Mouse (Mus musculus) small intestine, adult 2 months (tissue): ENCODE data around the gene Stx17. TPM values are rescaled to one million over a fixed set of nuclear protein-coding genes. Genes with fewer than 3 reads are reported as not detected.

Experiments
- H3K27ac ChIP-seq: fragments of 200-500 bp; 2 replicates; pipeline ENCODE4 v1.5.1; 2012; ENCODE audit warnings: low read depth, low read length, control low read depth, inconsistent platforms; ENCODE audit not compliant: insufficient read depth
- H3K27me3 ChIP-seq: fragments of 200-500 bp; 2 replicates; pipeline ENCODE4 v1.6.1; 2012; ENCODE audit warnings: mild to moderate bottlenecking, moderate library complexity, low read length, inconsistent platforms; ENCODE audit not compliant: control insufficient read depth, insufficient read depth
- H3K36me3 ChIP-seq: fragments of 200-500 bp; 2 replicates; pipeline ENCODE4 v1.6.1; 2012; ENCODE audit warnings: mild to moderate bottlenecking, low read length, control low read depth, inconsistent platforms; ENCODE audit not compliant: control insufficient read depth, insufficient read depth
- H3K4me1 ChIP-seq: fragments of 200-500 bp; 2 replicates; pipeline ENCODE4 v1.6.1; 2012; ENCODE audit warnings: low read length, inconsistent platforms, mixed read lengths; ENCODE audit not compliant: control insufficient read depth, insufficient read depth, insufficient read length
- H3K4me3 ChIP-seq: fragments of 200-500 bp; 2 replicates; pipeline ENCODE4 v1.5.1; 2012; ENCODE audit warnings: low read depth, mild to moderate bottlenecking, control low read depth, inconsistent platforms, low read length, moderate library complexity
- CTCF ChIP-seq: fragments of 200-500 bp; IDR thresholded peaks from 2 replicates; pipeline ENCODE4 v1.5.1; 2012; ENCODE audit warnings: low read depth, mild to moderate bottlenecking, control low read depth, inconsistent platforms, low read length, moderate library complexity, mixed read lengths; ENCODE audit not compliant: insufficient replicate concordance, insufficient read length; ENCODE audit errors: extremely low read depth
- POLR2A ChIP-seq: fragments of 200-500 bp; IDR thresholded peaks from 2 replicates; pipeline ENCODE4 v1.6.1; 2012; ENCODE audit warnings: low read depth, mild to moderate bottlenecking, control low read depth, inconsistent platforms, low read length, moderate library complexity
- WGBS: fragments of 180-500 bp; shearing (Covaris S2); methylation state at CpG from one replicate; pipeline ENCODE4 v1.1.7; 2018; 5-methylcytosine and 5-hydroxymethylcytosine counted together
- polyA plus RNA-seq: library from polyadenylated mRNA; depleted of rRNA; stranded (reverse); fragments of >200 nt; gene quantifications from 2 replicates; pipeline ENCODE4 v1.2.3, GENCODE M21; 2012

Stx17 gene
- polyA plus RNA-seq, 1 experiment, result 2.0 TPM

DNA sequence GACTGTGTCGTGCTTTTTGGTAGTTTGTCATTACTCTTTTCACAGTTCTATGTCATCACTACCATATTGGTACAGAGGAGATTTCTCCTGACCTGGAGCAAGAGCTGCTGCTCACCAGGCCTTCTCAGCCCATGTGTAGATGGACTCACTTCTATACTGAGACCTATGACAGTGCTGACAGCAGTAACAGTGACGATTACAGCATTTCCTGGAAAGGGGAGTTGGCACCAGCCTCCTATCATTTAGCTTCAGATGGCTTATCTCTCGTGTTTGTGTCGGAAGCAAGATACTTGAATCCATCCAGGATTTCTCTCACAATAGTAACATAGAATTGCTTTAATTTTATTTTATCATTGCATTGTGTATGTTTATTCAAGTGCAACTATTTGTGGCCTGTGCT is 35.7 kb downstream of the Stx17 start:
- Histone ChIP-seq H3K27me3 (no peaks in the 10 kb centered on the region), H3K27ac (no peak overlapping the region), H3K36me3 (peaks cover 2% of the 10 kb centered on the region; the same call in 1 of the 2 replicates), H3K4me1 (no peaks in the 10 kb centered on the region), H3K4me3 (no peak overlapping the region)
- 69% methylated on average over 4 of the region's 4 CpGs for WGBS
- TF ChIP-seq POLR2A (no peak), CTCF (no peak)

DNA sequence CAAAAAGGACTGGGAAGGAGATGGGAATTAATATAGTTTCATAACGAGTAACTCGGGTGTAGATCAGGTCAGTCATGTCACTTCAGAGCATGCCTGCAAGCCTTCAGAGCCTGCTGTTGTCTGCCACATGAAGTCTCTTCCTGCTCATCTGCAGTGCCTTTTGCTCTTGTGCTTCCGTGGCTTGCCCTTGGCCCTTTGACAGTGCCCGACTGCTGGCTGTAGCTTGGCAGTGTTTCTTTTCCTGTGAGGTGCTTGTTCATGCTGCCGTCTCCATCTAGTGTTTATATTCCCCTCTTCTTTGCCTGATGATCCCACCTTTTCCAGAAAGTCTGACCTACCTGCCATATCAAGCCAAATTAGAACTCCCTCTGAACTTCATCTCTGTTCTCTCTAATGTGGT is 39.1 kb downstream of the Stx17 start:
- TF ChIP-seq CTCF, result no peak
- no peak for TF ChIP-seq POLR2A
- peaks cover 7% of the 10 kb centered on the region for H3K36me3 ChIP-seq
- no peak overlapping the region for H3K4me3 ChIP-seq
- H3K27ac ChIP-seq, result no peak overlapping the region
- H3K4me1 ChIP-seq, result no peaks in the 10 kb centered on the region
- WGBS, result 86% methylated on average over 5 of the region's 5 CpGs
- H3K27me3 ChIP-seq, result no peaks in the 10 kb centered on the region

DNA sequence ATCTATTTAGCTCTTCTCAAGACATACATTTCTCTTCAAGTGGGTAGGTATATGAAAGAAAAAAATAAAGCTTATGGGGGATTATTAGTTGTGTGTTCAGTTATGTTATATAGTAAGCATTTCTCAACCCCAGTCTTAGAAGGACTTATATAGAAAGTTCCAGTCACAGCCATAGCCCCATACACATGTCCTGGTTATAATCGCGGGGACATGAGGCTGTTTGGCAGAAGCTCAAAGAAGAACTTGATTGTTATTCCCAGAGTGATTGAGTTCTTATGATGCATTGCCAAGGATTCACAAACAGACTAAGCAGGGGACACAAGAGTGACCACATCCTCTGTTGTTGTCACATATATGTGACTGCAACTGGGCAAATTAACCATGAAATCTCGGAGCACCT is 51.0 kb downstream of the Stx17 start:
- Histone ChIP-seq H3K4me3 (no peak overlapping the region), H3K27me3 (no peaks in the 10 kb centered on the region), H3K36me3 (0 out of 2 replicates have a peak, but pooled peaks cover 3% of the 10 kb centered on the region), H3K27ac (no peak overlapping the region), H3K4me1 (no peaks in the 10 kb centered on the region)
- TF ChIP-seq CTCF, result no peak
- TF ChIP-seq POLR2A, result no peak
- WGBS, result 86% methylated on average over 3 of the region's 3 CpGs

DNA sequence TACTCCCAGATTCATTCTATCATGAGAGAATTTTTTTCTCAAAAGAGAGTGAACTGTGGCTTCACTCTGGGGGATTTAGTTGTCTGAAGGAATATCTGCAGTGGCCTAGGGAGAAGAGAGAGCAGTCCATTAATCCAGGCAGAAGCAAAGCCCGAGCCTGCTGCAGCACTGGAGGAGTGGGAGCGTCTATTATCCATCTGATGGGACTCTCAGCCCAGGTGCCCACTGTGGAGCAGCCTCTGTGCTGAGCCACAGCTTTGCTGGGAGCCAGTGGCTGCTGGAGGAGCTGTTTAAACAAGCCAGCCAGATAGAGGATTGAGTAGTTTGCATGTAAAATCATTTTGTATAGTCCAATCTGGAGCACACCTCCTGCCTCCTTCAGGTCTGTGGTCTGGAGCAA is 56.2 kb downstream of the Stx17 start:
- Histone ChIP-seq H3K27me3 (no peaks in the 10 kb centered on the region), H3K27ac (no peak overlapping the region), H3K4me3 (no peak overlapping the region), H3K4me1 (no peaks in the 10 kb centered on the region), H3K36me3 (peaks cover 19% of the 10 kb centered on the region)
- 77% methylated on average over 2 of the region's 2 CpGs for WGBS
- TF ChIP-seq POLR2A, result no peak
- no peak for TF ChIP-seq CTCF

DNA sequence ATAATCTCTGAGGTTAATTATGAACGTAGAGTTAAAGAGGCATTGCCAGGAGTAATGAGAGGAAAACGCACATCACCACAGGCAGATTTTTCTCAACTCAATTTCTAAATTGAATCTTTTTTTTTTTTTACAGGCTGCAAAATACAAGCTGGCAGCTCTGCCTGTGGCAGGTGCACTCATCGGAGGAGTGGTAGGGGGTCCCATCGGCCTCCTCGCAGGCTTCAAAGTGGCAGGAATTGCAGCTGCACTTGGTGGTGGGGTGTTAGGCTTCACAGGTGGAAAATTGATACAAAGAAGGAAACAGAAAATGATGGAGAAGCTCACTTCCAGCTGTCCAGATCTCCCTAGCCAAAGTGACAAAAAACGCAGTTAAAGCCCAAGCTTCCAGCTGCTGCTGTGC is 56.7 kb downstream of the Stx17 start:
- WGBS, result 91% methylated on average over 6 of the region's 6 CpGs
- Histone ChIP-seq H3K27ac (no peak overlapping the region), H3K36me3 (peaks cover 19% of the 10 kb centered on the region), H3K27me3 (no peaks in the 10 kb centered on the region), H3K4me1 (no peaks in the 10 kb centered on the region), H3K4me3 (no peak overlapping the region)
- TF ChIP-seq POLR2A (no peak), CTCF (no peak)

DNA sequence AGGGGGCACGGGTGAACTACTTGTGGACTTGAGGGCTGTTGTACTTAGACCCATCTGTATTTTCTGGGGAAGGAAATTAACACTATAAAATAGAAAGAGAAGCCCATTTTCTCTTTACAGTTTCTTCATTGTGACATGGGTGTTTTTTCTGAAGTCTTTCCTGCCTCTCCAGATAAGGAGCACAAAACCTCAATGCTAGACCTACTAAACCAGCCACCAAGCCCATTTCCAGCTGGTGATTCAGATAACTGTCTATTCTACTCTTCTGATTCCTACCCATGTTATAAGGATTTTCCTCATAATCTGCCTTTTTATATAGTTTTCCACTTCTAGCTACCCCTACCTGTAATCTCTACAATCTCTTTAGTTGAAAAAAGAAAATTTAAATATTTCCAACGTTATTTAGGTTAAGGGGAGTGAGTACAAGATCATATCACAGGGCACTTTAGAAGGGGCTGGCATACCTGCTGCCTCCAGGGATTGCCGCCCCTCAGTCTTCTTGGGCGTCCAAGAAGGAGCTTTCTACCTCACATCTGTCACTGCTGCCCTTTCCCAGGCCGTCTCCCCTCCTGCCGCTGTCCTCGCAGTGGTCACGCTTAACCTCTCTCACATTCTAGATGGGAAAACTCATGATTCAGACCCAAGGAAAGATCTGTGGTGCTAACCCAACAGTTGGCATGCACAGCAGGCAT is 57.5 kb downstream of the Stx17 start:
- no peak overlapping the region for H3K4me3 ChIP-seq
- WGBS, result 91% methylated on average over 8 of the region's 8 CpGs

DNA sequence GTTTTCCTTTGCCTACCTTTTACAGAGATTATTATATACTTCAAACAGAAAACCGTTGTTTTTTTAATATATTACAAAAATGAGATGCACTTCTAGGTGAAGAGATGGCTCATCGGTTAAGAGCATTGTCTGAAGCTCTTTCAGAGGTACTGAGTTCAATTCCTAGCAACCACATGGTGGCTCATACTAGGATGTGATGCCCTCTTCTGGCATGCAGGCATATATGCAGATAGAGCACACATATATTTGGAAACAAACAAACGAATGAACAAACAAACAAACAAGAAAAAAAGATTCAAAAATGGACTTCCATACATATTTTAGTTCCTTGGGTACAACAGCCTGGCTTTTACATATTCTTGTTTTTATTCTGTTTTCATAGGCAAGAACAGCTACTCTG is 73.2 kb downstream of the Stx17 start:
- peaks cover 34% of the 10 kb centered on the region for H3K36me3 ChIP-seq
- H3K4me3 ChIP-seq, result no peak overlapping the region
- 88% methylated on average over 3 of the region's 3 CpGs for WGBS
- H3K4me1 ChIP-seq, result no peaks in the 10 kb centered on the region
- no peaks in the 10 kb centered on the region for H3K27me3 ChIP-seq
- no peak overlapping the region for H3K27ac ChIP-seq
- TF ChIP-seq CTCF, result no peak
- TF ChIP-seq POLR2A, result no peak

More for the DNA sequence above, 57.5 kb downstream of the Stx17 start:
- Histone ChIP-seq H3K27me3 (no peaks in the 10 kb centered on the region), H3K27ac (no peak overlapping the region), H3K36me3 (peaks cover 19% of the 10 kb centered on the region), H3K4me1 (no peaks in the 10 kb centered on the region)
- TF ChIP-seq CTCF (no peak), POLR2A (no peak)

DNA sequence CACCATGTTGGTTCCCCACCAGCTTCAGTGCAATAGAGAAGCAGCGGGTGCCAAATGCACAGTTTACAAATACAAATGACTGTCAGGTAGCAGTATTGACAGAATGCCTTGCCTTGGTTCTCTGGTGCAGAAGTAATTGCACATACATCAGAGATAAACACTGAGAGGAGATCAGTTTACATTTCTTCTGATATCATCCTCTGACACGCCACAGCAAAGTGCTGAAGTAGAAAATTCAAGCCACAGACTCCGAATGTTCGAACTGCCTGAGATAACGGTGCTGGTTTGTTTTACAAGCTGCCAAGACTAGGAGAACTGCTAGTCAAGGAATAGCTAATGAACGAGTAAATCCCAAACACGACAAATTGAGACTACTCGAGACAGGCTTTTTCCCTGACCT is 73.7 kb downstream of the Stx17 start:
- Histone ChIP-seq H3K4me3 (no peak overlapping the region), H3K4me1 (no peaks in the 10 kb centered on the region), H3K27me3 (no peaks in the 10 kb centered on the region), H3K36me3 (peaks cover 37% of the 10 kb centered on the region), H3K27ac (no peak overlapping the region)
- WGBS, result 81% methylated on average over 8 of the region's 8 CpGs
- no peak for TF ChIP-seq CTCF
- TF ChIP-seq POLR2A, result no peak
